Mouse (Mus musculus): ENCODE measurements around the gene Col4a2. TPM values are rescaled to one million over a fixed set of nuclear protein-coding genes. Genes with fewer than 3 reads are reported as not detected.
A peak's percentile ranks its signal among the peaks of the same experiment; 100 is the strongest.

The Col4a2 gene
- polyA plus RNA-seq, 1 experiment from 2014 or later = 36.2 TPM

DNA sequence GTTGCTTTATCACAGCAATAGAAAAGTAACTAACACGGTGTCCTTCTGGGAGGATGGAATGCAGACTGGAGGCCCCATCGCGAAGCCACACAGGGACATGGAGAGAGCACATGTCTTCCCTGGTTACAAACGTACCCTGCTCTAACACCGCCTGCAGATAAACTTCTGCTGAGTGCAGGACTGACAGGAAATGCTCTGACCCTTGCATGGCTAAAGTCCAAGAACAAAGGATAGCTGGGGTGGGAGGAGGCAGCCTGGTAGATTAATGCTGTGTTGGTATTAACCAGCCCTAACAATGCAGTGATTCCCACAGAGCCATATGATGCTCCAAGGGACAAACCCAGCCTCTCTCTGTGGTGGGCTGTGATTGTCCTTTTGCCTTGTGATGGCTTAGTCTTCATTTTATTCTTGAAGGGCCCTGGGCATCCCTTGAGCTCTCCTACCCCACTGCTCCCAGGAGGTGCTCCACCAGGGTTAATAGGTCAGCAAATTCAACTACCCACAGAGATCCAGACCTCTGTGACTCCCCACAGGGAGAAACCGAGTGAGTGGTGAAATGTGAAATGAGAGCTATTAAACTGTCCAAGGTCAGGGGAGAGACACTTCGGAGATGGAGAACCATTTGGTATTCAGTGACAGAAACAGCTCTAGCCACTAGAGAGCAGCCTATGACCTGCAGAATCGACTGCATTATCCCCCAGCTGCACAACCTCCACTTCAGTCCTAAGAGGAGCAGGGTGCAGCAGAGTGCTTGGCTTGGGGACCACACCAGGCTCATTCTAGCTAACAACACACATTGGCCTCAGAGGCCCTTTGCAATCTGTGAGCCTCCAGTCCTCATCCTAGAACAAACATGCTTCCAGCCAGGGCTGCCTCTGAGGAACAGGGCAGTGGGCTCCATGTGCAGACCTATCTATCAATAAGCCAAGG, 137.8 kb downstream of the Col4a2 start:
- Histone ChIP-seq H3K9ac (ENCODE audit: low read length) (no peak overlapping the region), H3K27me3 (ENCODE audit: control insufficient read depth, insufficient read depth, low read length) (no peaks in the 10 kb centered on the region), H3K27ac (ENCODE audit: low read depth, low read length) (no peak overlapping the region), H3K4me3 (ENCODE audit: low read depth, low read length) (no peak overlapping the region), H3K4me1 (ENCODE audit: control insufficient read depth, insufficient read depth, low read length) (no peaks in the 10 kb centered on the region), H3K36me3 (ENCODE audit: control insufficient read depth, insufficient read depth, low read length) (0 out of 2 replicates have a peak, but pooled peaks cover 2% of the 10 kb centered on the region), H3K9me3 (ENCODE audit: control insufficient read depth, low read length) (no peaks in the 10 kb centered on the region), H3K4me2 (ENCODE audit: low read depth) (no peak overlapping the region)
- DNase-seq (ENCODE audit: low spot score) = peak; percentile 34
- no peak for ATAC-seq (ENCODE audit: insufficient read depth, low FRiP score, low TSS enrichment)
- WGBS = 37% methylated on average over 8 of the region's 8 CpGs

DNA sequence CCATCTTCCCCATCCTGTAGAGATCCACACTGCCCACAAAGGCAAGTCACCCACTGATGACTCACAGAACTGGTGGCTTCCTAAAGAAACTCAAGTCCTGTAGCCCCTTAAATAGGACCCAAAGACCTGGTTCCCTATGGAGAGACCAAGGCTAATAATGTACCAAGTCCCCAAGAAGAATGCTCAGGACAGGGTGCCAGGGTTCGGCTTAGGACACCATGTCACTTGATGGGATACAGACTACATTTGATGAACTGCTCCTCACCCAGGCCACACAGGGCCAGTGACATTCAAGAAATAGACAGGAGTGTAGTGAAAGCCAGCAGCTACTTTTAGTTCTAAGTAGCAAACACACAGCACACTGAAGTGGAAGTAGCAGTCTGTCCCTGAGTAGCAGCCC, 139.5 kb downstream of the Col4a2 start:
- H3K9ac ChIP-seq (ENCODE audit: low read length) = no peak overlapping the region
- H3K4me3 ChIP-seq (ENCODE audit: low read depth, low read length) = no peak overlapping the region
- no peak overlapping the region for H3K27ac ChIP-seq (ENCODE audit: low read depth, low read length)
- H3K4me2 ChIP-seq (ENCODE audit: low read depth) = no peak overlapping the region
- no peaks in the 10 kb centered on the region for H3K9me3 ChIP-seq (ENCODE audit: control insufficient read depth, low read length)
- DNase-seq (ENCODE audit: low spot score) (no peak), ATAC-seq (ENCODE audit: insufficient read depth, low FRiP score, low TSS enrichment) (no peak)
- 0 out of 2 replicates have a peak, but pooled peaks cover 2% of the 10 kb centered on the region for H3K36me3 ChIP-seq (ENCODE audit: control insufficient read depth, insufficient read depth, low read length)
- H3K4me1 ChIP-seq (ENCODE audit: control insufficient read depth, insufficient read depth, low read length) = no peaks in the 10 kb centered on the region
- WGBS = 93% methylated on average over 1 of the region's 1 CpGs
- no peaks in the 10 kb centered on the region for H3K27me3 ChIP-seq (ENCODE audit: control insufficient read depth, insufficient read depth, low read length)

DNA sequence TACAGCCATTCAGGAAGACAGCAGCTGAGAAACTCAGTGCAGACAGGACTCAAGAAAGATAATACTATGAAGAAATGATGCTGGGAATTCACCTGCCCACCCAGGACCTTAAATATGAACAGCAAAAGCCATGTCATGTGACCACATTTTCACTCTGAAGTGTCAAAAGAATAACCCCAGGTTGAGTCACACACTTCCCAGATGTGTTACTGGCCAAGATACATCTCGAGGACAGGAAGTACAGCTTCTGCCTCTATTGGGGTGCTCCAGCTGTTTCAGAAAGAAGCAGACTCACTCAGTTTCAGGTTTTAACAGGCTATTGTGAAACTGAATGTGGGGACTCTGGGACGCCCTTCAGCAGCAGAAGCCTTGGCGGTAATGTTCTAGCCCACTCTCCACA, 140.0 kb downstream of the Col4a2 start:
- Histone ChIP-seq H3K9ac (ENCODE audit: low read length) (no peak overlapping the region), H3K27ac (ENCODE audit: low read depth, low read length) (no peak overlapping the region), H3K27me3 (ENCODE audit: control insufficient read depth, insufficient read depth, low read length) (no peaks in the 10 kb centered on the region), H3K9me3 (ENCODE audit: control insufficient read depth, low read length) (no peaks in the 10 kb centered on the region), H3K4me2 (ENCODE audit: low read depth) (no peak overlapping the region), H3K4me1 (ENCODE audit: control insufficient read depth, insufficient read depth, low read length) (no peaks in the 10 kb centered on the region), H3K4me3 (ENCODE audit: low read depth, low read length) (no peak overlapping the region), H3K36me3 (ENCODE audit: control insufficient read depth, insufficient read depth, low read length) (0 out of 2 replicates have a peak, but pooled peaks cover 2% of the 10 kb centered on the region)
- ATAC-seq (ENCODE audit: insufficient read depth, low FRiP score, low TSS enrichment) (no peak), DNase-seq (ENCODE audit: low spot score) (no peak)
- 75% methylated on average over 3 of the region's 3 CpGs for WGBS

DNA sequence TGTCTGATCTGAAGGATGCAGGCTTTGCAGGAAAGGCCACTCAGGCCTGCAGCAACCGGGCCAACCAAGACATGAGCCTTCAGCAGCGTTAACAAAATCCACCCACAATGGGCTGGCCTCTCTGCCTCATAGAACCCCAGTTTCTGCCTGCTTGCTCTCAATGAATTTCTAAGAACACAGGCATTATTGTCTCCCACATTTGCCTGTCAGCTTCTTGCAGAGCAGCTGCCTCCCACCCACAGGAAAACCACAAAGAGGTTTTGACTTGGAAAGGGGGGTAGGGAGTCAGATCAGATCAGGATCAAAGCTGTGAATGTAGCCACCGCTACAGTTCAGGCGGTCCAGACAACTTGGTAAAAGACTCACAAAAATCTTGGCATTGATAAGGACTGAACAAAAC, 140.4 kb downstream of the Col4a2 start:
- H3K4me2 ChIP-seq (ENCODE audit: low read depth) = no peak overlapping the region
- no peaks in the 10 kb centered on the region for H3K27me3 ChIP-seq (ENCODE audit: control insufficient read depth, insufficient read depth, low read length)
- no peak overlapping the region for H3K9ac ChIP-seq (ENCODE audit: low read length)
- WGBS = 61% methylated on average over 4 of the region's 4 CpGs
- 0 out of 2 replicates have a peak, but pooled peaks cover 2% of the 10 kb centered on the region for H3K36me3 ChIP-seq (ENCODE audit: control insufficient read depth, insufficient read depth, low read length)
- no peak for ATAC-seq (ENCODE audit: insufficient read depth, low FRiP score, low TSS enrichment)
- H3K4me3 ChIP-seq (ENCODE audit: low read depth, low read length) = no peak overlapping the region
- DNase-seq (ENCODE audit: low spot score) = no peak
- no peak overlapping the region for H3K27ac ChIP-seq (ENCODE audit: low read depth, low read length)
- no peaks in the 10 kb centered on the region for H3K4me1 ChIP-seq (ENCODE audit: control insufficient read depth, insufficient read depth, low read length)
- H3K9me3 ChIP-seq (ENCODE audit: control insufficient read depth, low read length) = no peaks in the 10 kb centered on the region

DNA sequence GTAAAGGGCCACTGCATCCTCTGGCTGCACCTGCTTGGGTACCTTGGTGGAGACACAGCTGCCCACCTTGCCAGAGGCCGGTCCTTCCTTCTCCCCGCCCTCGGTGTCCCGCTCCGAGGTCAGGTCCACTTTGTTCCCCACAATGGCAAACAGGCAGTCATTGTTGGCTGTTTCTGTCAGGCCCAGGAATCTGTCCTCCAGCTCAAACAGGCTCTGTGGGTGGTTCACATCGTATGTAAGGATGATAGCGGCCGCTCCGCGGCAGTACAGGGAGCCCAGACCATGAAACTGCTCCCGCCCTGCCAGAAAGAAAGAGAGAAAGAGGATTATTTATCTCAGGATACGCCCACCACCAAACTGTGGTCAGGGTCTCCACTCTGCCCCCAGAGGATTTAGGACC, 141.6 kb downstream of the Col4a2 start:
- Histone ChIP-seq H3K27ac (ENCODE audit: low read depth, low read length) (no peak overlapping the region), H3K36me3 (ENCODE audit: control insufficient read depth, insufficient read depth, low read length) (no peaks in the 10 kb centered on the region), H3K9ac (ENCODE audit: low read length) (no peak overlapping the region), H3K9me3 (ENCODE audit: control insufficient read depth, low read length) (no peaks in the 10 kb centered on the region), H3K4me2 (ENCODE audit: low read depth) (no peak overlapping the region), H3K4me1 (ENCODE audit: control insufficient read depth, insufficient read depth, low read length) (0 out of 2 replicates have a peak, but pooled peaks cover 2% of the 10 kb centered on the region), H3K27me3 (ENCODE audit: control insufficient read depth, insufficient read depth, low read length) (no peaks in the 10 kb centered on the region), H3K4me3 (ENCODE audit: low read depth, low read length) (no peak overlapping the region)
- DNase-seq (ENCODE audit: low spot score) = no peak
- no peak for ATAC-seq (ENCODE audit: insufficient read depth, low FRiP score, low TSS enrichment)
- WGBS = 63% methylated on average over 12 of the region's 12 CpGs

DNA sequence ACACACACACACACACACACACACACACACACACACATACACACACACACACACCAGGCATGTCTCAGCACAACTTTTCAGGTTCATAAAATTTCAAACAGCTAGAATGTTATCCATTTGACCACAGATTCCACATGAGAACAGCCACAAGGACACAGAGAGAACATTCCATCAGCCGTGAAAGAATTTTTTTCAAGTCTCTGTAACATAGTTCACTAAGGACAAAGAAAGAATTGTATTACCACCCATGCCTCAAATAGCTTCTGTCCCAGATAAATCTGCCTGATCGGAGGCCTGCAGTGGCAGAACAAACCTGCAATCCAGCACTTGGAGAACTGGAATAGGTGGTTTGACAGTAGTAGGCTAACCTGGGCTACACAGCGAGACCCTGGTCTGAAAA, 144.7 kb downstream of the Col4a2 start:
- DNase-seq (ENCODE audit: low spot score) = no peak

DNA sequence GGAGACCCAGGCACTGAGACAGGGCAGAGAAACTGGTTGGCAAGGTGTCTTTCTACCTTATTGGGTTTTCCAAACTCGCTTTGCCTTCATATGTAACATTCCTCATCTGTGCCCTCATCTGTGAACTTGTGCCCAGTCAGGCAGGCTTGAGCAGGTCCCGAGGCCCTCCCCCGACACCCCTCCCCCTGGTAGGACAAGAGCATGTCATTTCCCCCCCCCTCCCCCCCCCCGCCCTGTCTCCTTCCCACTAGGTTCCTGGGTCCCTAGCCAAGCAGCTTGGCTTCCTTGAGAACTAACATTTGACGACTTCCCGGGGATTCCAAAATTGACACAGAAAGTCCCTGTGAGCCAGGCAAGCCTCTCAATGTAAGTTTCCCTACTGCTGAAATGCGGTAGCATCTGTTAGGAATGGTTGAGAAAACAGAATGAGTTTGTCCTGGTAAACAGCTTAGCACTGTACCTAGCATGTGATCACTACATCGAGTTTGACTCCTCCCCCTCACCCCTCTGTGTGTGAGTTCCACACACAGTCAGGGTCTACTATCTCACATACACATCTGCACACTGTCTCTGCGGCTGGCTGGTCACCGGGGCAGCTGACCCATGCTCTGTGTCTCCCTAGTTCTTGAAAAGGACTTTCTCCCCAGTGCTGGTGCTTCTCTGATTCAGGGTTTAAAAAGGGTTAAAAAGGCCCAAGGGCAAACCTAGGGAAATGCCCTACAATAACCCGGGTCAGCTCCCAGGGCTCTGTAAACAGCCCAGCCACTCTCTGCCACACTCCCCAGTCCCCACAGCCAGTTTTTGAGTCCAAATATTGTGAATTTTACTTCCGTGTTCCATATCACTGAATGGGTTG, 145.6 kb downstream of the Col4a2 start:
- 0 out of 2 replicates have a peak, but pooled peaks cover 2% of the 10 kb centered on the region for H3K4me1 ChIP-seq (ENCODE audit: control insufficient read depth, insufficient read depth, low read length)
- ATAC-seq (ENCODE audit: insufficient read depth, low FRiP score, low TSS enrichment) (no peak), DNase-seq (ENCODE audit: low spot score) (no peak)
- H3K36me3 ChIP-seq (ENCODE audit: control insufficient read depth, insufficient read depth, low read length) = no peaks in the 10 kb centered on the region
- H3K4me3 ChIP-seq (ENCODE audit: low read depth, low read length) = no peak overlapping the region
- H3K27ac ChIP-seq (ENCODE audit: low read depth, low read length) = no peak overlapping the region
- H3K9ac ChIP-seq (ENCODE audit: low read length) = no peak overlapping the region
- WGBS = 56% methylated on average over 11 of the region's 12 CpGs
- H3K4me2 ChIP-seq (ENCODE audit: low read depth) = no peak overlapping the region
- H3K27me3 ChIP-seq (ENCODE audit: control insufficient read depth, insufficient read depth, low read length) = no peaks in the 10 kb centered on the region
- no peaks in the 10 kb centered on the region for H3K9me3 ChIP-seq (ENCODE audit: control insufficient read depth, low read length)

More for the DNA sequence above, 144.7 kb downstream of the Col4a2 start:
- Histone ChIP-seq H3K9ac (ENCODE audit: low read length) (no peak overlapping the region), H3K36me3 (ENCODE audit: control insufficient read depth, insufficient read depth, low read length) (no peaks in the 10 kb centered on the region), H3K9me3 (ENCODE audit: control insufficient read depth, low read length) (no peaks in the 10 kb centered on the region), H3K4me1 (ENCODE audit: control insufficient read depth, insufficient read depth, low read length) (0 out of 2 replicates have a peak, but pooled peaks cover 2% of the 10 kb centered on the region), H3K4me2 (ENCODE audit: low read depth) (no peak overlapping the region), H3K4me3 (ENCODE audit: low read depth, low read length) (no peak overlapping the region), H3K27me3 (ENCODE audit: control insufficient read depth, insufficient read depth, low read length) (no peaks in the 10 kb centered on the region), H3K27ac (ENCODE audit: low read depth, low read length) (no peak overlapping the region)
- no peak for ATAC-seq (ENCODE audit: insufficient read depth, low FRiP score, low TSS enrichment)
- 66% methylated on average over 3 of the region's 3 CpGs for WGBS

DNA sequence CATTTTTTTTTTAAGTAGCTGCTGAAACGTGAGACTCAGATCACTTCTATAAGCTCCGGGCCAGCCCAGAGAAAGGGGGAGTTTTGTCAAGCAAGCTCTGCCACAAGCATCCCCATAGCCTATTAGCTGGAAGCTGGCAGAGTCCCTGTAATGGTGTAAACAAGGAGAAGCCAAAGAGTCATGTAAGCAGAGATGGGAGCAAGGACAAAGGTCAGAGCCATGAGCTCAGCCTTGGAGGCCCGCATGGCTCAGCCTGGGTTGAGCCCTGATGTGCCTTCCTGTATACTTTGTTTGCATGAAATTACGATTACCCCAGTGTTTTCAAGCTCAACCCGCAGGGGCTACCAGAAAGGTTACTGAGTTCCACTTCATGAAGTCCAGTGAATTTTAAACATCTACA, 146.4 kb downstream of the Col4a2 start:
- DNase-seq (ENCODE audit: low spot score) (no peak), ATAC-seq (ENCODE audit: insufficient read depth, low FRiP score, low TSS enrichment) (no peak)
- Histone ChIP-seq H3K27ac (ENCODE audit: low read depth, low read length) (no peak overlapping the region), H3K4me3 (ENCODE audit: low read depth, low read length) (no peak overlapping the region), H3K36me3 (ENCODE audit: control insufficient read depth, insufficient read depth, low read length) (no peaks in the 10 kb centered on the region), H3K9ac (ENCODE audit: low read length) (no peak overlapping the region), H3K4me1 (ENCODE audit: control insufficient read depth, insufficient read depth, low read length) (0 out of 2 replicates have a peak, but pooled peaks cover 2% of the 10 kb centered on the region), H3K27me3 (ENCODE audit: control insufficient read depth, insufficient read depth, low read length) (no peaks in the 10 kb centered on the region), H3K9me3 (ENCODE audit: control insufficient read depth, low read length) (no peaks in the 10 kb centered on the region), H3K4me2 (ENCODE audit: low read depth) (no peak overlapping the region)
- 41% methylated on average over 5 of the region's 5 CpGs for WGBS
